Mouse (Mus musculus): ENCODE measurements around the gene Gm3417. TPM values are rescaled to one million over a fixed set of nuclear protein-coding genes. Genes with fewer than 3 reads are reported as not detected.
"Not testable (repeated sequence)": the region's sequence is repeated elsewhere in the genome, so short reads cannot be mapped to it uniquely, and the experiment has no call there.

The Gm3417 gene
- total RNA-seq (2015) (0.80 TPM in 1 of 2 replicates, not detected in the other), total RNA-seq (2017) (not detected in 2 replicates)

GRCm38 (mm10) chr17:14978362-14979038 lies at the start of gene Gm3417, which contains the start of gene 9030025P20Rik:
Gene Gm3417, minus strand, starts transcription at chr17:14978790.
Gene 9030025P20Rik, plus strand, starts transcription at chr17:14978468.
- ATAC-seq (ENCODE audit: poor library complexity, severe bottlenecking): peak; percentile 95

DNA sequence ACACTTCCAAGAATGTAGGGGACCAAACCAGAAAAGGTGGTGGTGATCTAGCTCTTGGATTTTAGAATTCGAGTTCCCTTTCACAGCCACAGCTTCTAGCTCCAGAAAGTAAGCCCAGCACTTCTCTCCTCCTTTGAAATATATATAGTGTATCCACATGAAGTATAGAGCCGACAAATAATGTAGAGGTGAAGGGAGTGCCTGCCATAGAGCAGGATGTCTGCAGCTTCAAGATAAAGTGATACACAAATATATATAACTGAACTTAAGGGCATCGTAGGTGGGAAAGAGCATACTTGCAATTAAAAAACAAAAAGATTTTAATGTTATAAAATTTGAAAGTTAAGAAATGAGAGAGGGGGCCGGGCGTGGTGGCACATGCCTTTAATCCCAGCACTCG lies 46.9 kb upstream of the Gm3417 start:
- ATAC-seq (ENCODE audit: poor library complexity, severe bottlenecking): not testable (repeated sequence)

GRCm38 (mm10) chr17:15024502-15025193 lies 46.1 kb upstream of the Gm3417 start:
- peak; percentile 60 for ATAC-seq (ENCODE audit: poor library complexity, severe bottlenecking)

GRCm38 (mm10) chr17:15023878-15024492 lies 45.4 kb upstream of the Gm3417 start:
- peak; percentile 38 for ATAC-seq (ENCODE audit: poor library complexity, severe bottlenecking)

- peak; percentile 70 for ATAC-seq (ENCODE audit: poor library complexity, severe bottlenecking)
These were observed 43.1 kb upstream of the Gm3417 start for GRCm38 (mm10) chr17:15021503-15022220.

DNA sequence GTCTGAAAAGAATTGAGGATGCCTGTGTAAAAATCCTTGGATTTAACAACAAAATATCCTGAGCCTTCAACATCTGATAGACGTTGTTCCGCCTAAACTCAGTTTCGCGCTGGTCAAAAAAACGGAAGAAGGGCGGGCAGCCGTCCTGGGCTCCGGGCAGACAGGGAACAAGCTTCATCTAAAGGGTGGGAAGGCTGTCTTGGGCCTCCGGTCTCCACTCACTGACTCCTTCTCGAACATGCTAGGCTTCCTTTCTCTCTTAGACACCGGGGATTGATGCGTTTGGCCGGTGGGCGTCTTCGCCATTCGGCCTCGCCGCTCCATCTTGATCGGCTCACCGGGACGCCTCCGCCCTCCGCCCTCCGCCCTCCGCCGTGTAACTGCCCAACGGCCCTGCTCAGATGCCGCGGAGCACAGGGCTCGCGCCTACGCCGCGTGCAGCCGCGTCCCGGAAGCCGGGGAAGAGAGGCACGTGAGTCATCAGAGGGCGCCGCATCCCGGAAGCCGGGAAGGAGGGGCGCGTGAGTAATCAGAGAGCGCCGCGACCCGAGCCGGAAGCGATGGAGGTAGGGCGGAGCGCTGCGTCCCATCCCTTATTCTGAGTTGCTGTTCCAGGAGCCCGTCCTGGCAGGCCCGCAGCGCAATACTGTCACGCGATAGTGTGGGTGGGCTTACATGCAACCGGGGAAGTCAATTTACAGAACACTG lies 31.3 kb upstream of the Gm3417 start, which contains the start of gene Gm3435:
TSS of gene Gm3435 (plus strand) at position 471 of the 708 bp plus-strand sequence.
- ATAC-seq (ENCODE audit: poor library complexity, severe bottlenecking): peak; percentile 95

GRCm38 (mm10) chr17:15009088-15009487 lies 30.5 kb upstream of the Gm3417 start:
- peak; percentile 64 for ATAC-seq (ENCODE audit: poor library complexity, severe bottlenecking)

- peak; percentile 40 for ATAC-seq (ENCODE audit: poor library complexity, severe bottlenecking)
These were observed 21.5 kb upstream of the Gm3417 start for GRCm38 (mm10) chr17:15000047-15000446.

- not testable (repeated sequence) for ATAC-seq (ENCODE audit: poor library complexity, severe bottlenecking)
These were observed 15.6 kb upstream of the Gm3417 start for GRCm38 (mm10) chr17:14994140-14994539.

GRCm38 (mm10) chr17:14993139-14993832 lies 14.7 kb upstream of the Gm3417 start:
- peak; percentile 58 for ATAC-seq (ENCODE audit: poor library complexity, severe bottlenecking)

DNA sequence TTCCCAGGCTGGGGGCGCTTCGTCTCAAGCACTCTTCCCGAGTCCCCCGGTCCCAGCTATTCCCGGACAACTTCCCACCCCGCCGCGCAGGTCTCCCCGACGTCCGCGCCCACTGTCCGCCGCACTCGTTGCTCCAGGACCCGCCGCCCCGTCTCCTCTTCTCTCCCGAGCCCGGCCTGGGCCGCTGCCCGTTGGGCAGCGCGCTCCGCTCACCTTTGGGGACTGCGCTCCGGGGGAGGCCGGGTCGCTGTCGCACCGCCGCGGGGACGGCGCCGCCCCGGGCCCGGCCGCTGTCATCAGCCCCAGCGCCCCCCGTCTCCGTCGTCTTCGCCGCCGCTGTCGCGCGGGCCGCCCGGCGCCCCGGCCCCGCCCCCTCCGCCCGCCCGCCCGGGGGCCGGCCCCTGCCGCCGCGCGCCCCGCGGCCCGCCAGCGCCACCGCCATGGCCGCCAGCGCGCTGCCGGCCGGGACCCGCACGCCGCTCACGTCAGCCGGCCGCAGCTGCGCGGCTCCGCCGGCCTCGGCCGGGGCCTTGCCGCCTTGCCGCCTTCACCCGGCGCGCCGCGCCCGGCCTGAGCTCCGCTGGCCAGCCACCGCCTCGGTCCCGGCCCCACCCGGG lies 14.0 kb upstream of the Gm3417 start:
- peak; percentile 34 for ATAC-seq (ENCODE audit: poor library complexity, severe bottlenecking)

- ATAC-seq (ENCODE audit: poor library complexity, severe bottlenecking): peak; percentile 61
These were observed 11.6 kb upstream of the Gm3417 start for GRCm38 (mm10) chr17:14990116-14990702.

DNA sequence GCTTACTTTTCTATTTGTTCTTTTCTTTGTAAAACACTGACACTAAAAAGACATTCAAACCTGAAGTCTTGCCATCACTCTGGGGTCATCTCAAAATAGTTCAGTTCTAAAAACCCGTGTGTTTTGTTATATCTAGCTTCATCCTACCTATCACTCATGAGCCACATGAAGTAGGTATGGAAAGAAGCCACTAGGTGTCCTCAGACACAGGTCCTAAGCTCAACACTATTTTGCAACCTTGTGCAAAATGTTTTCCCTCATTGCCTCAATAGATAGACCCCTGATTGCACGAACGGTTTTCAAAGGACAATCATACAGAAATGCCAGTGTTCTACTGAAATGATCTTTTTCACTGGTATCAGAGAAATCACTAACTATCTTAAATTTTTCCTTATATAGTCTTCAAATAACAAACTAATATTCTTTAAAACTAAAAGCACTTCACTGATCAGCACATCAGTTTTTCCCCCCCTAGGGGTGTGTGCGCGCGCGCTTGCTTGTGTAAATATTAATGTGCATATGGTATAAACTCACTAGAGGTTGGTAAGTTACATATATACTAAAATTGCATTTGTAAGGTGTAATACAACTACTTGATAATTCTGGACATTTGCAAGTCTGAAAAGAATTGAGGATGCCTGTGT lies 750 bp downstream of the Gm3417 start:
- peak; percentile 70 for ATAC-seq (ENCODE audit: poor library complexity, severe bottlenecking)

DNA sequence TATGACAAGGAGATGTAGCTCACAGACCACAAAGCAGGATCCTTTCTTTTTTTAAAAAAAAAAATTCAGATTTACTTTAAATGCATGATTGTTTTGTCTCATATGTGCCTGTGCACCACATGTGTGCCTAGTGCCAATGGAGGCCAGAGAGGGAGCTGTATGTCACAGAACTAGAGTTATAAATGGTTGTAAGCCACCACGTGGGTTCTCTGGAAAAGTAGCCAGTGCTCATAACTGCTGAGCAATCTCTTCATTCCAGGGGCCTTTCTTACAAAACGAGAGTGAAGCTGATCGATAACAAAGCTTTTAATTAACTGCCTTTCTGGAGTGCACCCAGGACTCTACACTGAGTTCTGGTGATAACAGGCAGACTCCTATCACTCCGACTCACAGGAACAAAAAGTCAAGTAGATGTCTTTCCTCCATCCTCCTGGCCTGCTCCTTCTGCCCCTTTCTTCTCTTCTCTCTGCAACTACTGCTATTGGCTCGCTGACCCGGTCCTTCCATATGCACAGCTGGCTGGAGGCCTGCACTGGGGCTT lies 10.1 kb downstream of the Gm3417 start:
- 0 out of 2 replicates have a peak, but pooled peaks have one; percentile 23 for ATAC-seq (ENCODE audit: poor library complexity, severe bottlenecking)

DNA sequence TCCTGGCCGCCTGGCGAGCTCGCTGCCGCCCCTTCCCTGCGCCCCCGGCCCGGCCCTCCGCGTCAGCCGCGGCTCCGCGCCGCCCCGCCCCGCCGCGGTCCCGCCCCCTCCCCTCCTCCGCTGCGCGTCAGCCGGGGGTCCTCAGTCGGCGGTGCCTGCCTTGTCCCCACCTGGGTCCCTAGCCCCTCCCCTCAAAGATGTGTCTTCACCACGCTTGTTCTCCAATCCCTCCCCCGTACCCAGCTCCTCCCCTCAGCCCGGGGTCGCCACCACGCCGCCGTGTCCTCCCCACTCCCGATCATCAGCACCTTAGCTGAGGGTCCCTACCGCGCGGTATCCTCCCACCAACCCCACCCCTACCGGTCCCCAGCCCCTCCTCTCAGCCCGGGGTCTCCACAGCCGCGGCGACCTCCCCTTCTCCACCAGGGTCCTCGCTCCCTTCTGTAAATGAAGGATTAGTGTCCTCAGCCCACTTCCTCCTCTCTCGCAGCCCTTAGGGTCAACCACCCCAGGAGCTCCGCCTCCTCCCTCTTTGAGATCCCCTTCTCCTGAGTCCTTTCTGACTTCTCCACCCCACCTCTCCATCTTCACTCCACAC lies 16.9 kb downstream of the Gm3417 start:
- ATAC-seq (ENCODE audit: poor library complexity, severe bottlenecking): peak; percentile 71

DNA sequence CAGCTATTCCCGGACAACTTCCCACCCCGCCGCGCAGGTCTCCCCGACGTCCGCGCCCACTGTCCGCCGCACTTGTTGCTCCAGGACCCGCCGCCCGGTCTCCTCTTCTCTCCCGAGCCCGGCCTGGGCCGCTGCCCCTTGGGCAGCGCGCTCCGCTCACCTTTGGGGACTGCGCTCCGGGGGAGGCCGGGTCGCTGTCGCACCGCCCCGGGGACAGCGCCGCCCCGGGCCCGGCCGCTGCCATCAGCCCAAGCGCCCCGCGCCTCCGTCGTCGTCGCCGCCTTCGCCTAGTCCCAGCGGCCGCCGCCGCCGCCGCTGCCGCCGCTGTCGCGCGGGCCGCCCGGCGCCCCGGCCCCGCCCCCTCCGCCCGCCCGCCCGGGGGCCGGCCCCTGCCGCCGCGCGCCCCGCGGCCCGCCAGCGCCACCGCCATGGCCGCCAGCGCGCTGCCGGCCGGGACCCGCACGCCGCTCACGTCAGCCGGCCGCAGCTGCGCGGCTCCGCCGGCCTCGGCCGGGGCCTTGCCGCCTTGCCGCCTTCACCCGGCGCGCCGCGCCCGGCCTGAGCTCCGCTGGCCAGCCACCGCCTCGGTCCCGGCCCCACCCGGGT lies 17.5 kb downstream of the Gm3417 start, which contains the start of gene Phf10:
TSS of gene Phf10 (minus strand) at position 323 of the 606 bp plus-strand sequence.
- peak; percentile 59 for ATAC-seq (ENCODE audit: poor library complexity, severe bottlenecking)

DNA sequence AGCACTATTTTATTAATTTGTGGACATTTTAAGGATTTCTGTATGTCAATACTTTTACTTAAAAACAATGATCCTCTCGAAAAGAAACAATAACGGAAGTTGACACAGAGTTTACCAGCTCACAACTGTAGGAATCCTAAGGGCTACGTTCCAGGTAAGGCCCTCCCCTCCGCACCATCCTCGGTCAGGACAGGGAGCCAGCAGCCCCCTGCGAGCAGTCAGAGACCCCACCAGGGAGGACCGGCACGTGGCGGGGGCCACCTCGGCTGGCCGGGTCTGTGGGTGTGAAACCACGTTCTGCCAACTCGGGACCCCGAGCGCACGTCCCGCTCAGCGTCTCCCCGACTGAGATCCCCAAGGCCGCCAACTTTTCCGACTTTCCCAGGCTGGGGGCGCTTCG lies 18.1 kb downstream of the Gm3417 start:
- ATAC-seq (ENCODE audit: poor library complexity, severe bottlenecking): peak; percentile 16; the same call in 1 of the 2 replicates
